Mouse (Mus musculus): ENCODE data around the gene Miga2.

- TF ChIP-seq POLR2A (IDR thresholded peaks at IDR 0.05; ENCODE audit: insufficient read depth, low read depth, low read length) (no peak), EP300 (IDR thresholded peaks at IDR 0.05; ENCODE audit: insufficient read depth, low read depth, low read length) (no peak)
These were observed 50.6 kb downstream of the Miga2 start for GRCm38 (mm10) chr2:30414681-30415080.

Measured in heart, adult 2 months (tissue).